Mouse (Mus musculus): ENCODE measurements around the gene BC048671. TPM values are rescaled to one million over a fixed set of nuclear protein-coding genes. Genes with fewer than 3 reads are reported as not detected.

The BC048671 gene
- polyA plus RNA-seq, 1 experiment from 2014 or later: not detected

DNA sequence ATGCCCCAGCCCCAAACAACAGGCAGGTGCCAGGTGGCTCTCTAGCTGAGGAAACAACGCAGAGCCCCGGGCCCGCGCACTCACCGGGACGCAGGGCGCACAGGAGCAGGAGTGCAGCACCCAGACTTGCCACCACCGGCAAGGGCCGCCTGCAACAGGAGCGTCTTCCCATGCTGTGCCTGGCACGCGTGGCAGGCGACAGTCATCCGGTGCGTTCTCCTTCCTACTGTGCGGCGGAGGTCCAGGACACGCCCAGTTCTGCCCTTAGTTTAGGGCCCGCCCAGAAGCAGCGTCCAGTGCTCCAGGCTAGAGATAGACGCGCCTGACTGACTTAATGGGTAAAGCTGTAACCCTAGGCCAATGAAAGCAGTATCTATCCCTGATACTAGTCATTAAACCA is 24.0 kb downstream of the BC048671 start, which contains the start of gene Chst13:
Gene Chst13 (minus strand): TSS at position 195 of the 400 bp plus-strand sequence.
- Histone ChIP-seq H3K9me3 (replicated peaks) (no peaks in the 10 kb centered on the region), H3K36me3 (no peaks in the 10 kb centered on the region), H3K27ac (replicated peaks) (no peak within 1 kb of the TSS), H3K27me3 (ENCODE audit: low read depth, poor library complexity, severe bottlenecking) (peaks cover 29% of the 10 kb centered on the region), H3K4me3 (peak within 1 kb of the TSS; percentile 36), H3K4me1 (peaks cover 4% of the 10 kb centered on the region)
- WGBS: 6% methylated on average over 22 of the region's 22 CpGs
- DNase-seq (ENCODE audit: low spot score): peak; percentile 20

DNA sequence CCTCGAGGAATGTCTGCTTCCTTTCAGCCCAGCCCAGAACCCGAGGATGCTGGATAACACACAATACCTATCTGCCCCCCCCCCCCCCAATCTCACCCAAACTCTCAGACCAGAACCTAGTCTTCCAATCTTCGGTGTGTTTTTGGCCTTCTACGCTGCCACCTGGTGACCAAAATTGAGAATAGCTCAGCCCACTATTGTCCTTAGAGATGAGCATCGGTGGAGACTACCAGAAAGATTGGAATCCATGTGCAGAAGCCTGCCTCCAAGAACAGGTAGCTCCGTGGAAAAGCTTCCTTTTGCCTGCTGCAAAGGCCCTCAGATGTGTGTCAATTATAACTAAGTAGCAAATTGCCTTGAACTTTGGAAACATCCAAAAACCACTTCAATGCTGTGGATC is 26.7 kb downstream of the BC048671 start:
- peaks cover 29% of the 10 kb centered on the region for H3K27me3 ChIP-seq (ENCODE audit: low read depth, poor library complexity, severe bottlenecking)
- WGBS: 24% methylated on average over 6 of the region's 6 CpGs
- H3K27ac ChIP-seq (replicated peaks): no peak overlapping the region
- H3K9me3 ChIP-seq (replicated peaks): no peaks in the 10 kb centered on the region
- no peak for DNase-seq (ENCODE audit: low spot score)
- H3K4me3 ChIP-seq: no peak overlapping the region
- peaks cover 4% of the 10 kb centered on the region for H3K4me1 ChIP-seq
- H3K36me3 ChIP-seq: no peaks in the 10 kb centered on the region

DNA sequence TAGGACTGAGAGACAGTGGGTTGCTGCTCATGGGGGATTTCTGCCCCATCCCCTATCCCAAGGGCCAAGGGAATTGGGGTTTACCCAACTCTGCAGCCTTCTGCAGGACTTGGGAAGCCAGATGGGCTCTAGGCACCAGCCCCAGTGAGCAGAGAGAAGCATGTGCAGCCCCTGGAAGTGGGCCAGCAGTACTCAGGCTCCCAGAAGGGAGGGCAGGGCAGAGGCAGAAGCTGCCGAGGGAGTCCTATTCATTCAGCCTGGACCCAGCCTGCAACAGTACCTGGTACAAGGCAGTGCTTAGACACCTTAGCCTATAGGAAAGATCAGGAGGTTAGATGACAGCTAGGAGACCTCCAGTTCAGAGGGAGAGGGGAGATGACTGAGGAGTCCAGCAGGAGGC is 28.9 kb downstream of the BC048671 start:
- no peaks in the 10 kb centered on the region for H3K36me3 ChIP-seq
- no peak overlapping the region for H3K4me3 ChIP-seq
- peaks cover 2% of the 10 kb centered on the region for H3K4me1 ChIP-seq
- DNase-seq (ENCODE audit: low spot score): no peak
- no peaks in the 10 kb centered on the region for H3K9me3 ChIP-seq (replicated peaks)
- WGBS: 64% methylated on average over 1 of the region's 1 CpGs
- H3K27ac ChIP-seq (replicated peaks): no peak overlapping the region
- peaks cover 16% of the 10 kb centered on the region for H3K27me3 ChIP-seq (ENCODE audit: low read depth, poor library complexity, severe bottlenecking)

DNA sequence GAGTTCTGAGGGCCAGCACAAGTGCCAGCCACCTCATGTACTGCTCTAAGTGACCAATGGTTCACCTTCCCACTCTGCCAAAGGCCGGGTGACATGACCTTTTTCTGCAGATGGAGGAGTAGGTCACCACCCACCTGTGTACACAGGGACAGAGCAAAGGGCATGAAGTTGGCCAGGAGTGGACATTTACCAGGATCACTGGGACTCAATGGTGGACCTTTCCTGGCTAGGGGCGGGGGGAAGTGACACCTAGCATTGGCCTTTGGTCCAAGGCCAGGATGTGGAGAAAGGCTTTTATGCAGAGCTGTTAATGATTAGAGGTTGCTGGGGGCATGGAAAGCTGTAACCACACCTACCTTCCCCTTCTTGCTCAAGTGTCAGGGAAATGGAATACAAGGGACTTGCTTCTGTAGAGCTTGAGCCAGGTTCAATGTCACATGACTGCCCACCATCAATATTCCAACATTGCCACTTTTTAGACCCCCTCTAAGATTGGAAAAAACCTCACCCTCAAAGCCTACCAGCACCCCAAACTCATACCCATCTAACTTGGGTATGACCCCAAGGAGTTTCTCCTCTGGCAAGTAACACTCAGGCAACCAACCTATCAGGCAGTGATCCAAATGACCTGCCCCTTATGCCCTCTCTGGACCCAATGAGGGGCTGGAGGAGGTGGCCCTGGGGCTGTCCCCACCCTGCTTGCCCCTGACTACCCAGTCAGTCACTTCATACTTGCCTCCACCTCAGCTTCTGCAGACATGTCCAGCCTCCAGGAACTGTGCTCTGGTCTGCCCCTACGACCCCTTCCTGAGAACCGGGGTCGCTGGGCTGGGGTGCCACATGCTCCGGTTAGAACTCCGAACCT is 31.8 kb downstream of the BC048671 start, which contains the start of gene Uroc1:
Gene Uroc1 (plus strand): TSS at position 724 of the 865 bp plus-strand sequence.
- Histone ChIP-seq H3K4me1 (no peaks in the 10 kb centered on the region), H3K27ac (replicated peaks) (no peak within 1 kb of the TSS), H3K36me3 (no peaks in the 10 kb centered on the region), H3K9me3 (replicated peaks) (no peaks in the 10 kb centered on the region), H3K27me3 (ENCODE audit: low read depth, poor library complexity, severe bottlenecking) (no peaks in the 10 kb centered on the region), H3K4me3 (no peak within 1 kb of the TSS)
- no peak for DNase-seq (ENCODE audit: low spot score)
- WGBS: 90% methylated on average over 7 of the region's 7 CpGs

DNA sequence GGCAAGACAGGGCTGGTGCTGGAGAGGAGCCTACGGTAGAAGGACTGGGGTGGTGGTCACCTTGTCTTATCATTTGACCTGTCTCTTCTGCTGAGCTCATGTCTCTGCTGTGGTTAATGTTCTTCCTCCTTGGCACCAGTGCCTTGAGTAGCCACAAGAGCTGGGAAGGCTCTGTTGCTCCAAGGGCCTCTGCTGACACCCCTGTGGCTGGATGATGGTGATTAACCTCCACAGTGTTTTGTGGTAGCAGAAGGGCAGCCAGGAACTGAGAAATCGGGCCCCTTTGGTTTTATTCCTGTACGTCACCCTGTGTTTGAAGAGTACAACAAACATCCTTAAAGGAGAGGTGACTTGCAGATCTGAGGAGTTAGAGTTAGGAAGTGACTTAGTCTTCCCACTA is 33.2 kb downstream of the BC048671 start:
- H3K4me1 ChIP-seq: no peaks in the 10 kb centered on the region
- H3K4me3 ChIP-seq: no peak overlapping the region
- no peak for DNase-seq (ENCODE audit: low spot score)
- no peak overlapping the region for H3K27ac ChIP-seq (replicated peaks)
- no peaks in the 10 kb centered on the region for H3K27me3 ChIP-seq (ENCODE audit: low read depth, poor library complexity, severe bottlenecking)
- no peaks in the 10 kb centered on the region for H3K36me3 ChIP-seq
- 86% methylated on average over 3 of the region's 3 CpGs for WGBS
- H3K9me3 ChIP-seq (replicated peaks): no peaks in the 10 kb centered on the region

DNA sequence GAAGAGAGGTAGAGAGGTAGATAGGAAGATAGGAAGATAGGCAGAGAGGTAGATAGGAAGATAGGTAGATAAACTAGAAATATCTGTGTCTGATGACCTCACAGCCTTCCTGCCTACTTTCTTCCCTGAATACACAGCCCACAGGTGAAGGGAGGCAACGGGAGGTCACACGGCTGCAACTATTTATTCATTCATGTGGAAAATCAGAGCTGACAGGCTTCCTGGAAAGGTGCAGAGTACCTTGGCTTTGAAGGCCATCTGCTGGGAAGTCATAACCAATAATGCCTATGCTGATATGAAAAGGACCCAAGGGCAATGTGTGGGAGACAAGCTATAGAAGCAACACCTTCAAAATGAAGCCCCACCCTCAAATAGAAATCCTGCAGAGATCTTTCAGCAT is 41.3 kb downstream of the BC048671 start:
- Histone ChIP-seq H3K4me1 (no peaks in the 10 kb centered on the region), H3K4me3 (no peak overlapping the region), H3K27me3 (ENCODE audit: low read depth, poor library complexity, severe bottlenecking) (no peaks in the 10 kb centered on the region), H3K36me3 (no peaks in the 10 kb centered on the region), H3K27ac (replicated peaks) (no peak overlapping the region), H3K9me3 (replicated peaks) (no peaks in the 10 kb centered on the region)
- 82% methylated on average over 2 of the region's 2 CpGs for WGBS
- no peak for DNase-seq (ENCODE audit: low spot score)

DNA sequence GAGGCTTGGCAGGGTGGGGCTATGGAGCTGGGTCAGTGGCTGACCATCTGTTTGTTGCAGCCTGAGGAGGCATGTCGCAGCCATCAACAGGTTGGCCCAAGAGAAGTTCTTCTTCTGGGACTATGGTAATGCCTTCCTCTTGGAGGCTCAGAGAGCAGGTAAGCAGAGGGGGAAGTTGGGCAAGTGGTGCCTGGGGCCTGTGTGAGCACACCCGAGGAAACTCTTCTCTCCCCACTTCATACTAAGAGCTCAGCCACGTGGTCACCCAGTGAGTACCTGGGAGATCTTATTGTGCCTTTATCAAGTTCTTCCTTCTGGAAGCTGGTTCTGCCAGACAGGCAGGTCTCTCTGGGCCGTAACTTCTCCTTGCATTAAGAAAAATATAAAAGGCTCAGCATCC is 46.2 kb downstream of the BC048671 start:
- DNase-seq (ENCODE audit: low spot score): no peak
- Histone ChIP-seq H3K4me3 (no peak overlapping the region), H3K36me3 (no peaks in the 10 kb centered on the region), H3K9me3 (replicated peaks) (no peaks in the 10 kb centered on the region), H3K27ac (replicated peaks) (no peak overlapping the region), H3K4me1 (no peaks in the 10 kb centered on the region), H3K27me3 (ENCODE audit: low read depth, poor library complexity, severe bottlenecking) (no peaks in the 10 kb centered on the region)
- 86% methylated on average over 4 of the region's 4 CpGs for WGBS

DNA sequence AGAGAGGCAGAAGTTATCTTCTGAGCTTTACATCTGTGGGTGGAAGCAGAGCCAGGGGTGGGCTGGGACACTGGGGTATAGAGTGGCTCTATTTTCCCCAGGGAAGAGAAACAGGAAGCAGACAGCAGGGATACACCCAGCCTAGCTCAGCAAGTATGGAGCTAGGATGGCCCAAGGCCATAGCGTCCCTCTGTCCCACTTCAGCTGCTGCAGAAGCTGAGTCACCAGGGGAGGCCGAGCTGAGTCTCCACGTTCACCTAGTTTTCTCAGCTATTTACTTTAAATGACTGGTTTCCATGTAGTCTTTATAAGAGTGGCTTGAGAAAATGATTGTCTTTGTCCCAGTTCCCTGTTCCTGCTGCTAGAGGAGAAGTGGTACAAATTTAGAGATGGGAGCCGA is 47.5 kb downstream of the BC048671 start:
- DNase-seq (ENCODE audit: low spot score): no peak
- Histone ChIP-seq H3K9me3 (replicated peaks) (no peaks in the 10 kb centered on the region), H3K36me3 (no peaks in the 10 kb centered on the region), H3K4me3 (no peak overlapping the region), H3K27ac (replicated peaks) (no peak overlapping the region), H3K4me1 (no peaks in the 10 kb centered on the region), H3K27me3 (ENCODE audit: low read depth, poor library complexity, severe bottlenecking) (no peaks in the 10 kb centered on the region)
- WGBS: 79% methylated on average over 4 of the region's 4 CpGs

DNA sequence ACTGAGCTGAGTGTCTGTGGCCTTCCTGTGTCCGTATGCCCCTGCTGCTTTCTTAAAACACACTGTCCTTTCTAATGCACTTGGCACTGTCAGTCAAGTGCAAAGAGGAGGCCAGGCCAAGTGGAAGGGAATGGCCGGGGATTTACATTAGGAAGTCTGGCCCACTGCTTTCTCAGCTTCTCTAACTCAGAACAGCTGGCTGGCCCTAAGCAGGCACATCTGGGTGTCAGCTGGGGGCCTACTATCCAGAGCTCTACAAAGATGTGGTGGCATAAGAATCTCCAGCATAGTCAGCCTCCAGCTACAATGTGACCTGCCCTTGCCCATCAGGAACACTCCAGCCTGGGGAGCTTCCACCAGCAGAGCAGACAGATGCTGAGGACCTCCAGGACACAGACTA is 49.0 kb downstream of the BC048671 start:
- no peaks in the 10 kb centered on the region for H3K4me1 ChIP-seq
- peak; percentile 18 for DNase-seq (ENCODE audit: low spot score)
- no peak overlapping the region for H3K4me3 ChIP-seq
- WGBS: 66% methylated on average over 2 of the region's 2 CpGs
- H3K27ac ChIP-seq (replicated peaks): no peak overlapping the region
- H3K36me3 ChIP-seq: no peaks in the 10 kb centered on the region
- no peaks in the 10 kb centered on the region for H3K27me3 ChIP-seq (ENCODE audit: low read depth, poor library complexity, severe bottlenecking)
- H3K9me3 ChIP-seq (replicated peaks): no peaks in the 10 kb centered on the region

Other genes starting within 250 kb of the BC048671 start
- gene Vmn1r49, start 222.7 kb upstream of the BC048671 start, polyA plus RNA-seq (2016; fragmentation: Nextera tagmentation; extraction: Ambion mirVana): not detected in 2 replicates
- not detected in 2 replicates for gene Vmn1r50, start 199.8 kb upstream of the BC048671 start, polyA plus RNA-seq (2016; fragmentation: Nextera tagmentation; extraction: Ambion mirVana)
- gene Vmn1r51, start 178.6 kb upstream of the BC048671 start, polyA plus RNA-seq (2016; fragmentation: Nextera tagmentation; extraction: Ambion mirVana): not detected in 2 replicates
- not detected in 2 replicates for gene Vmn1r52, start 126.4 kb upstream of the BC048671 start, polyA plus RNA-seq (2016; fragmentation: Nextera tagmentation; extraction: Ambion mirVana)
- gene V1ra8, start 98.4 kb upstream of the BC048671 start, polyA plus RNA-seq (2016; fragmentation: Nextera tagmentation; extraction: Ambion mirVana): not detected in 2 replicates
- gene Vmn1r53, start 76.8 kb upstream of the BC048671 start, polyA plus RNA-seq (2016; fragmentation: Nextera tagmentation; extraction: Ambion mirVana): not detected in 2 replicates
- not detected in 2 replicates for gene Vmn1r54, start 54.9 kb upstream of the BC048671 start, polyA plus RNA-seq (2016; fragmentation: Nextera tagmentation; extraction: Ambion mirVana)
- gene Chst13, start 24.0 kb downstream of the BC048671 start, polyA plus RNA-seq (2016; fragmentation: Nextera tagmentation; extraction: Ambion mirVana): 0.11 TPM in 1 of 2 replicates, not detected in the other
- gene Uroc1, start 32.1 kb downstream of the BC048671 start, polyA plus RNA-seq (2016; fragmentation: Nextera tagmentation; extraction: Ambion mirVana): not detected in 2 replicates
- gene Zxdc, start 68.3 kb downstream of the BC048671 start, polyA plus RNA-seq (2016; fragmentation: Nextera tagmentation; extraction: Ambion mirVana): 6.1 and 8.1 TPM in 2 replicates
- gene Cfap100, start 127.6 kb downstream of the BC048671 start, polyA plus RNA-seq (2016; fragmentation: Nextera tagmentation; extraction: Ambion mirVana): 1.9 TPM in 2 replicates
- 4.2 and 4.9 TPM in 2 replicates for gene Klf15, start 161.4 kb downstream of the BC048671 start, polyA plus RNA-seq (2016; fragmentation: Nextera tagmentation; extraction: Ambion mirVana)
- 2.7 and 3.7 TPM in 2 replicates for gene Aldh1l1, start 185.2 kb downstream of the BC048671 start, polyA plus RNA-seq (2016; fragmentation: Nextera tagmentation; extraction: Ambion mirVana)